Mouse (Mus musculus): ENCODE measurements at regions not wholly inside any gene's neighbourhood (a gene's known extent, or its start where the extent isn't known, plus 50 kb on each side); places are given as distances from the start of the nearest gene placed in this dataset.

GRCm38 (mm10) chr1:35814751-35815150, 253.4 kb upstream of the Hs6st1 start:
- TF ChIP-seq CTCF (IDR thresholded peaks at IDR 0.05; ENCODE audit: low read depth, low read length): no peak
- no peak for TF ChIP-seq POLR2A (IDR thresholded peaks at IDR 0.05; ENCODE audit: extremely low read depth, insufficient read depth, low read length)
